Mouse (Mus musculus): ENCODE results near the gene Galr3. TPM values are rescaled to one million over a fixed set of nuclear protein-coding genes. Genes with fewer than 3 reads are reported as not detected.
A peak's percentile ranks its signal among the peaks of the same experiment; 100 is the strongest.

The Galr3 gene
- total and polyA plus RNA-seq, 3 experiments = 0.70 to 1.6 (median 1.2) TPM

GRCm38 (mm10) chr15:79065086-79065770, 23.5 kb downstream of the Galr3 start:
- Histone ChIP-seq H3K27ac (ENCODE audit: insufficient read depth, low read depth) (peak overlapping the region; percentile 45), H3K9ac (ENCODE audit: insufficient read depth, low read depth) (peak overlapping the region; percentile 4; the same call in 1 of the 2 replicates), H3K9me3 (replicated peaks; ENCODE audit: low read length) (peaks cover 9% of the 10 kb centered on the region), H3K79me2 (replicated peaks; ENCODE audit: control insufficient read depth, extremely low read depth, insufficient read depth, poor library complexity, severe bottlenecking) (peaks cover 17% of the 10 kb centered on the region), H3K4me3 (replicated peaks in 1 of 3; ENCODE audit: low read depth in 2 of 3, low read length in 2 of 3, poor library complexity in 1 of 3) (peak overlapping the region in 1 of 3 experiments; percentile 16), H3K36me3 (replicated peaks in 1 of 2; ENCODE audit: control insufficient read depth in 1 of 2, insufficient read depth in 1 of 2, low read length in 1 of 2) (peaks cover 8 to 10% of the 10 kb centered on the region in 2 experiments), H3K27me3 (replicated peaks) (no peaks in the 10 kb centered on the region), H3K4me2 (ENCODE audit: insufficient read depth, low read depth, poor library complexity, severe bottlenecking) (peak overlapping the region; percentile 32; the same call in 1 of the 2 replicates), H3K4me1 (ENCODE audit: control insufficient read depth in 1 of 2, insufficient read depth in 2 of 2) (peaks cover 22 to 63% of the 10 kb centered on the region in 2 experiments)
- TF ChIP-seq HCFC1 (IDR thresholded peaks at IDR 0.05; ENCODE audit: low read depth, low read length) (no peak; the same call in 1 of the 2 replicates), NRF1 (IDR thresholded peaks at IDR 0.05; ENCODE audit: low read depth, low read length) (no peak), UBTF (IDR thresholded peaks at IDR 0.05; ENCODE audit: low read depth, low read length) (no peak), CHD1 (IDR thresholded peaks at IDR 0.05; ENCODE audit: low read depth, low read length) (no peak), IRF4 (IDR thresholded peaks at IDR 0.05; ENCODE audit: low read depth, low read length) (0 out of 2 replicates have a peak, but pooled peaks have one; percentile 41), USF1 (IDR thresholded peaks at IDR 0.05; ENCODE audit: low read depth, low read length) (no peak), TCF12 (IDR thresholded peaks at IDR 0.05; ENCODE audit: low read depth, low read length) (peak; percentile 58; the same call in 1 of the 2 replicates), SIN3A (IDR thresholded peaks at IDR 0.05; ENCODE audit: low read length) (no peak), RAD21 (IDR thresholded peaks at IDR 0.05; ENCODE audit: low read depth, low read length) (no peak), MYC (IDR thresholded peaks at IDR 0.05; ENCODE audit: low read depth, low read length) (no peak), E2F4 (IDR thresholded peaks at IDR 0.05; ENCODE audit: insufficient replicate concordance, low read depth, low read length) (no peak), BHLHE40 (IDR thresholded peaks at IDR 0.05; ENCODE audit: low read depth, low read length) (0 out of 2 replicates have a peak, but pooled peaks have one; percentile 7), POLR2A (IDR thresholded peaks at IDR 0.05; ENCODE audit: low read depth, low read length) (peak; percentile 44; the same call in 1 of the 2 replicates), MXI1 (IDR thresholded peaks at IDR 0.05; ENCODE audit: low read depth, low read length) (no peak), TBP (conservative IDR thresholded peaks at IDR 0.05; ENCODE audit: low read depth, low read length) (no peak), GABPA (IDR thresholded peaks at IDR 0.05; ENCODE audit: insufficient replicate concordance, low read depth, low read length) (no peak), JUND (conservative IDR thresholded peaks at IDR 0.05; ENCODE audit: low read depth, low read length) (no peak), ETS1 (conservative IDR thresholded peaks at IDR 0.05; ENCODE audit: low read depth, low read length) (no peak), MEF2A (IDR thresholded peaks at IDR 0.05; ENCODE audit: borderline replicate concordance, low read depth, low read length) (peak; percentile 18; the same call in 1 of the 2 replicates)
- DNase-seq (ENCODE audit: extremely low read depth) = peak; percentile 80
- in situ Hi-C loops (cut with MboI; ENCODE audit: low pct_ligation_motif_present, low pct_unique_long_range_greater_than_20kb, low sequenced_read_pairs) = no loop called here
- dilution Hi-C loops (cut with MboI; ENCODE audit: extremely low pct_ligation_motif_present, extremely low pct_unique_long_range_greater_than_20kb, low sequenced_read_pairs) = no loop called here

GRCm38 (mm10) chr15:79066276-79066675, 24.6 kb downstream of the Galr3 start:
- Histone ChIP-seq H3K4me3 (replicated peaks in 1 of 3; ENCODE audit: low read depth in 2 of 3, low read length in 2 of 3, poor library complexity in 1 of 3) (no peak overlapping the region), H3K4me2 (ENCODE audit: insufficient read depth, low read depth, poor library complexity, severe bottlenecking) (no peak overlapping the region), H3K9me3 (replicated peaks; ENCODE audit: low read length) (peaks cover 9% of the 10 kb centered on the region), H3K27ac (ENCODE audit: insufficient read depth, low read depth) (no peak overlapping the region), H3K9ac (ENCODE audit: insufficient read depth, low read depth) (no peak overlapping the region), H3K36me3 (replicated peaks in 1 of 2; ENCODE audit: control insufficient read depth in 1 of 2, insufficient read depth in 1 of 2, low read length in 1 of 2) (no peaks in the 10 kb centered on the region), H3K79me2 (replicated peaks; ENCODE audit: control insufficient read depth, extremely low read depth, insufficient read depth, poor library complexity, severe bottlenecking) (peaks cover 12% of the 10 kb centered on the region; the same call in 1 of the 2 replicates), H3K27me3 (replicated peaks) (no peaks in the 10 kb centered on the region), H3K4me1 (ENCODE audit: control insufficient read depth in 1 of 2, insufficient read depth in 2 of 2) (peaks cover 20 to 63% of the 10 kb centered on the region in 2 experiments)
- in situ Hi-C loops (cut with MboI; ENCODE audit: low pct_ligation_motif_present, low pct_unique_long_range_greater_than_20kb, low sequenced_read_pairs) = no loop called here
- no peak for TF ChIP-seq KAT2A (IDR thresholded peaks at IDR 0.05; ENCODE audit: insufficient replicate concordance, low read length)
- TF ChIP-seq GABPA (IDR thresholded peaks at IDR 0.05; ENCODE audit: insufficient replicate concordance, low read depth, low read length) = no peak
- no peak for TF ChIP-seq CHD2 (IDR thresholded peaks at IDR 0.05; ENCODE audit: low read length)
- no peak for TF ChIP-seq ZNF384 (IDR thresholded peaks at IDR 0.05; ENCODE audit: low read depth, low read length)
- no peak for TF ChIP-seq JUN (IDR thresholded peaks at IDR 0.05; ENCODE audit: insufficient read depth, low read depth, low read length)
- TF ChIP-seq RAD21 (IDR thresholded peaks at IDR 0.05; ENCODE audit: low read depth, low read length) = no peak
- no peak for TF ChIP-seq IRF4 (IDR thresholded peaks at IDR 0.05; ENCODE audit: low read depth, low read length)
- no peak for TF ChIP-seq CTCF (conservative IDR thresholded peaks at IDR 0.05 in 1 of 2, IDR thresholded peaks at IDR 0.05 in 1 of 2; ENCODE audit: low read depth in 2 of 2, low read length in 2 of 2)
- no peak for TF ChIP-seq ZC3H11A (IDR thresholded peaks at IDR 0.05; ENCODE audit: low read depth, low read length)
- TF ChIP-seq ELF1 (IDR thresholded peaks at IDR 0.05; ENCODE audit: low read depth, low read length) = no peak
- no peak for TF ChIP-seq POLR2A (IDR thresholded peaks at IDR 0.05; ENCODE audit: low read depth, low read length)
- TF ChIP-seq TBP (conservative IDR thresholded peaks at IDR 0.05; ENCODE audit: low read depth, low read length) = no peak
- no peak for TF ChIP-seq PAX5 (IDR thresholded peaks at IDR 0.05; ENCODE audit: low read length)
- no peak for TF ChIP-seq ETS1 (conservative IDR thresholded peaks at IDR 0.05; ENCODE audit: low read depth, low read length)
- dilution Hi-C loops (cut with MboI; ENCODE audit: extremely low pct_ligation_motif_present, extremely low pct_unique_long_range_greater_than_20kb, low sequenced_read_pairs) = no loop called here
- DNase-seq (ENCODE audit: extremely low read depth) = no peak

Measured in CH12.LX (cell line).